Mouse (Mus musculus) lung, embryonic 16.5 days (tissue): ENCODE measurements around the gene Frmd4b. TPM values are rescaled to one million over a fixed set of nuclear protein-coding genes. Genes with fewer than 3 reads are reported as not detected.

ENCODE experiments used
- ATAC-seq: fragments of 200-750 bp; cut with Nextera tagmentation; 2 replicates; pipeline ENCODE4 v1.8.0; 2017; ENCODE audit warnings: low read depth, mild to moderate bottlenecking, moderate library complexity
- H3K27ac ChIP-seq: fragments of 300-500 bp; sonication (generic); 2 replicates; pipeline ENCODE4 v1.5.1; 2014; ENCODE audit warnings: mild to moderate bottlenecking, control low read depth, low read length
- H3K27me3 ChIP-seq: fragments of 300-500 bp; sonication (generic); 2 replicates; pipeline ENCODE4 v1.6.1; 2014; ENCODE audit warnings: low read depth, low read length, mixed read lengths; ENCODE audit not compliant: control insufficient read depth, insufficient read depth
- H3K36me3 ChIP-seq: fragments of 300-500 bp; sonication (generic); 2 replicates; pipeline ENCODE4 v1.6.1; 2014; ENCODE audit warnings: low read length; ENCODE audit not compliant: control insufficient read depth, insufficient read depth
- H3K4me1 ChIP-seq: fragments of 300-500 bp; sonication (generic); replicated peaks from 2 replicates; pipeline ENCODE4 v1.6.1; 2014; ENCODE audit warnings: low read length, mixed read lengths; ENCODE audit not compliant: control insufficient read depth, insufficient read depth
- H3K4me2 ChIP-seq: fragments of 300-500 bp; sonication (generic); 2 replicates; pipeline ENCODE4 v1.6.1; 2014; ENCODE audit warnings: low read depth, low read length, control low read depth
- H3K4me3 ChIP-seq: fragments of 300-500 bp; sonication (generic); 2 replicates; pipeline ENCODE4 v1.5.1; 2014; ENCODE audit warnings: mild to moderate bottlenecking, low read length, control low read depth
- H3K9ac ChIP-seq: fragments of 300-500 bp; sonication (generic); 2 replicates; pipeline ENCODE4 v1.6.1; 2014; ENCODE audit warnings: low read length, control low read depth
- H3K9me3 ChIP-seq: fragments of 300-500 bp; sonication (generic); 2 replicates; pipeline ENCODE4 v1.6.1; 2016; ENCODE audit warnings: low read length; ENCODE audit not compliant: control insufficient read depth
- WGBS: fragments of 180-500 bp; shearing (Covaris S2); extraction: QIAGEN DNeasy Blood & Tissue Kit; methylation state at CpG from one replicate; pipeline ENCODE4 v1.1.7; 2014; 5-methylcytosine and 5-hydroxymethylcytosine counted together
- polyA plus RNA-seq: library from polyadenylated mRNA; unstranded; fragments of >200 nt; fragmentation: Nextera tagmentation; extraction: Ambion mirVana; gene quantifications from 2 replicates; pipeline ENCODE4 v1.2.1, GENCODE M21; 2015

Gene Frmd4b
- polyA plus RNA-seq, 1 experiment from 2014 or later, result 17.9 TPM

DNA sequence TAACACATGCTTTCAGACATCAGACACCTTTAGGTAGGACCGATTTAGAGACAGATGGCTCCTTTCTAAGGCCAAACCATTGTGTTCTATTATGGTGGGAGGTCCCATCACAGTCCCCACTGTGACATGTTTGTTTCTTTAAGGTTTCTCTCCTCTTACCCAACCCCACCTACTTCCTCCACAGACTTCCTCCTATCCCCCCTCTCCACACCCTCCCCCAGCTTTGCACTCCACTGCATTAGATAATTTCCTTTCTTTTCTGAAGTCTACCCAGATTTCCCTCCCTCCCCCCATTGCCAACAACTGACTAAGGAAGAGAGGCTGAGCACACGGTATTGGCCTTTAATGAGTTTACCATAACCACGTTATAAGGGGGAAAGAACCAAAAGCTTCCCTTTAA, 159.4 kb downstream of the Frmd4b start:
- H3K27ac ChIP-seq, result no peak overlapping the region; the same call in 1 of the 2 replicates
- WGBS, result 23% methylated on average over 3 of the region's 3 CpGs
- H3K4me1 ChIP-seq, result no peaks in the 10 kb centered on the region
- peak; percentile 84 for ATAC-seq
- H3K4me2 ChIP-seq, result peak overlapping the region; percentile 35; the same call in 1 of the 2 replicates
- no peaks in the 10 kb centered on the region for H3K36me3 ChIP-seq
- H3K9me3 ChIP-seq, result no peaks in the 10 kb centered on the region
- peak overlapping the region; percentile 28; the same call in 1 of the 2 replicates for H3K4me3 ChIP-seq
- H3K9ac ChIP-seq, result no peak overlapping the region
- no peaks in the 10 kb centered on the region for H3K27me3 ChIP-seq

GRCm38 (mm10) chr6:97457210-97457609, 160.1 kb downstream of the Frmd4b start:
- no peaks in the 10 kb centered on the region for H3K36me3 ChIP-seq
- no peaks in the 10 kb centered on the region for H3K27me3 ChIP-seq
- H3K4me3 ChIP-seq, result no peak overlapping the region; the same call in 1 of the 2 replicates
- no peaks in the 10 kb centered on the region for H3K9me3 ChIP-seq
- H3K4me2 ChIP-seq, result peak overlapping the region; percentile 25
- ATAC-seq, result peak; percentile 45; the same call in 1 of the 2 replicates
- peak overlapping the region; percentile 17; the same call in 1 of the 2 replicates for H3K27ac ChIP-seq
- H3K9ac ChIP-seq, result no peak overlapping the region
- WGBS, result 24% methylated on average over 2 of the region's 2 CpGs
- no peaks in the 10 kb centered on the region for H3K4me1 ChIP-seq

DNA sequence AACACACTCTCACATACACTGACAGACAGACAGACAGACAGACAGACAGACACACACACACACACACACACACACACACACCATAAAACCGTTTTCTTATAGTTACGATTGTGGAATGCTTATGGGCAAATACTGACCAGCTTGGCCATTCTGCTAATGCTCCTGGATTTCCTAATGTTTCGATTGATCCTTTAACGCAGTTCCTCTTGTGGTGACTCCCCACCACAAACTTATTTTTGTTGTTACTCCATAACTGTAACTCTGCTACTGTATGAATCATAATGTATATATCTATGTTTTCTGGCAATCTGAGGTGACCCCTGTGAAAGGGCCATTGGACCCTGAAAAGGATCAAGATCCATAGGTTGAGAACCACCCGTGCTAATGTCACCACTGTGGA, 165.1 kb downstream of the Frmd4b start:
- H3K4me1 ChIP-seq, result no peaks in the 10 kb centered on the region
- WGBS, result 87% methylated on average over 5 of the region's 5 CpGs
- no peaks in the 10 kb centered on the region for H3K9me3 ChIP-seq
- ATAC-seq, result no peak
- H3K27me3 ChIP-seq, result no peaks in the 10 kb centered on the region
- no peak overlapping the region for H3K9ac ChIP-seq
- H3K4me3 ChIP-seq, result no peak overlapping the region
- no peak overlapping the region for H3K4me2 ChIP-seq
- no peak overlapping the region for H3K27ac ChIP-seq
- no peaks in the 10 kb centered on the region for H3K36me3 ChIP-seq

GRCm38 (mm10) chr6:97449806-97450205, 167.5 kb downstream of the Frmd4b start:
- Histone ChIP-seq H3K4me1 (no peaks in the 10 kb centered on the region), H3K4me3 (no peak overlapping the region), H3K27ac (no peak overlapping the region), H3K4me2 (no peak overlapping the region), H3K27me3 (no peaks in the 10 kb centered on the region), H3K36me3 (no peaks in the 10 kb centered on the region), H3K9ac (no peak overlapping the region), H3K9me3 (no peaks in the 10 kb centered on the region)
- WGBS, result 78% methylated on average over 2 of the region's 2 CpGs
- ATAC-seq, result no peak

- no peaks in the 10 kb centered on the region for H3K36me3 ChIP-seq
- no peaks in the 10 kb centered on the region for H3K27me3 ChIP-seq
- H3K4me3 ChIP-seq, result no peak overlapping the region
- H3K4me2 ChIP-seq, result no peak overlapping the region
- no peak overlapping the region for H3K9ac ChIP-seq
- H3K4me1 ChIP-seq, result no peaks in the 10 kb centered on the region
- WGBS, result 45% methylated on average over 4 of the region's 4 CpGs
- no peak overlapping the region for H3K27ac ChIP-seq
- no peaks in the 10 kb centered on the region for H3K9me3 ChIP-seq
- ATAC-seq, result no peak
Measured at GRCm38 (mm10) chr6:97447020-97447419, 170.3 kb downstream of the Frmd4b start.

DNA sequence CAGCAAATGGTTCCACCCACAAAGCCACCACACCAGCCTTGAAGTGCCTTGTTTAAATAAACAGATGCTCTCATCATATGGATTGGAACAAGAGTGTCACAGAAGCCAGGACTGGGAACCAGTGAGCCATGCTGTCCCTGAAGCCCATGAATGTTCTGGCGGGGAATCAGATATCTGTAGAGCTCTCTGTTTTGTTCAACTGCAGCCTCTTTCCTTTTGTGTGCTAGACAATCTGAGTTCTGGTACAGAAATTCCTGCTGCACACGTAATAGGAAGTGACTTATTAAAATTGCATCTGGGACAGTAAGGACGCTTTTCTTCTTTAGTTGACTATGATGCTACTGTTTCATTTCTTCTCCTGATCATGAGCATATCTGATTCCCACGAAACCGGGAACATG, 173.2 kb downstream of the Frmd4b start:
- Histone ChIP-seq H3K4me1 (no peaks in the 10 kb centered on the region), H3K9ac (no peak overlapping the region), H3K9me3 (no peaks in the 10 kb centered on the region), H3K4me3 (no peak overlapping the region), H3K4me2 (no peak overlapping the region), H3K27ac (no peak overlapping the region), H3K36me3 (no peaks in the 10 kb centered on the region), H3K27me3 (no peaks in the 10 kb centered on the region)
- WGBS, result 75% methylated on average over 5 of the region's 5 CpGs
- no peak for ATAC-seq

- Histone ChIP-seq H3K4me2 (no peak overlapping the region), H3K36me3 (no peaks in the 10 kb centered on the region), H3K9me3 (no peaks in the 10 kb centered on the region), H3K9ac (no peak overlapping the region), H3K27me3 (no peaks in the 10 kb centered on the region), H3K4me1 (no peaks in the 10 kb centered on the region), H3K4me3 (no peak overlapping the region), H3K27ac (no peak overlapping the region)
- no peak for ATAC-seq
- WGBS, result 36% methylated on average over 4 of the region's 4 CpGs
Measured at GRCm38 (mm10) chr6:97443522-97443921, 173.8 kb downstream of the Frmd4b start.

DNA sequence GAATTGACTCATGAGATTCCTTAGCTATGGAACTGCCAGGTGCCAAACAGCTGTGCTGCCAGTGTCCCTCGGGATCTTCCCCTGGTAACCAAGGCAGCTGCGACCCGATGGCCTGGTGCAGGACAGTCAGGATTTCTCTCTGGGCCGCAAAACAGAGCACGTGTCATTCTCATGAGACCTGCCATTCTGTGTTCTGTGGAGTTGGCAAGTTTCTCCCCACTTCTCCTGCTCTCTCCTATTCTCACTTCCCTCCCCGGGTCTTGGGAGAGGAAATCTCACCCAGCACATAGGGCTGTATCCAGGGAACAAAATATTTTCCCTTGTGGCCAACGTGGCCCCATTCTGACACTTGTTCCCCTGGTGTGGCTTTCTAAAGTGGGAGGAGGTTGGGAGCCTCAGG, 176.0 kb downstream of the Frmd4b start:
- ATAC-seq, result no peak
- Histone ChIP-seq H3K36me3 (no peaks in the 10 kb centered on the region), H3K4me3 (no peak overlapping the region), H3K27ac (no peak overlapping the region), H3K9ac (no peak overlapping the region), H3K27me3 (no peaks in the 10 kb centered on the region), H3K4me2 (no peak overlapping the region), H3K4me1 (no peaks in the 10 kb centered on the region), H3K9me3 (no peaks in the 10 kb centered on the region)
- 63% methylated on average over 7 of the region's 7 CpGs for WGBS

DNA sequence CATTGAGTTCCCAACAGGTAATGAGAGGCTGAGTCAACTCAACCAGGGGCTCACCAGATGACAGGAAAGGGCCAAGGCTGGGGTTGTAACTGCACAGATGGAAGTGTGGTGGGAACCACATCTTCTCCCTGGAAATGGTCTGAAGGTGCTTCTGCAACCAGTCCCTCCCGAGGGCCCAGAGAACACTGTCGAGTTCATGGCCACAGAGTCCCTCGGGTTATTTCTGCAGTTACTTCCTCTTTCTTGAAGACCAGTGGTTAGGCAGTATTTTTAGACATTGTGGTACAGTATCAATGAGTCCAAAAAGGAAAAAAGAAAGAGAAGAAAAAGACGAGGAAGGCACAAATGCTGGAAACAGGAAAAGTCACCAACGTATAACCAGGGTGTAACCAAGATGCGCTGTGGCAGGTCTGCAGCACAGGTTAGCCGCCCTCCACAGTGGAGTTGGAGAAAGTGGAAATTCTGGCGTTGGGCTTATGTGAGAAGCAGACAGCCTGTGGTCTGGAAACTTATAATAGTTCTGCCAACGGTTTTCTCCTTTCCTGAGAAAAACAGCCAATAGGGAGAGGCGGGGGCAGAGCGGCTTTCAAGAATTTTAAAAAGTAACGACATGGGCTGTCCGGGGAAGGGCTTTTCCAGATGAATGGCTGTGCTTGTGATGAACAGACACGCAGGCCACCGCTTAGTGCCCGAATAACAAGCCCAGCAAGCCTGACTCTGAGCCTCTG, 178.3 kb downstream of the Frmd4b start:
- Histone ChIP-seq H3K4me2 (no peak overlapping the region), H3K9me3 (no peaks in the 10 kb centered on the region), H3K4me1 (no peaks in the 10 kb centered on the region), H3K9ac (no peak overlapping the region), H3K36me3 (no peaks in the 10 kb centered on the region), H3K27ac (no peak overlapping the region), H3K27me3 (no peaks in the 10 kb centered on the region), H3K4me3 (no peak overlapping the region)
- 64% methylated on average over 16 of the region's 16 CpGs for WGBS
- no peak for ATAC-seq
